Mouse (Mus musculus): ENCODE results near the gene Lca5l. TPM values are rescaled to one million over a fixed set of nuclear protein-coding genes. Genes with fewer than 3 reads are reported as not detected.

Lca5l gene
- polyA plus RNA-seq, 1 experiment from 2014 or later: 1.6 TPM

- Histone ChIP-seq H3K9me3 (no peaks in the 10 kb centered on the region), H3K9ac (replicated peaks) (no peak overlapping the region), H3K27ac (replicated peaks) (no peak overlapping the region), H3K27me3 (no peaks in the 10 kb centered on the region), H3K4me2 (replicated peaks) (no peak overlapping the region), H3K4me1 (peaks cover 27% of the 10 kb centered on the region), H3K4me3 (no peak overlapping the region), H3K36me3 (peaks cover 3% of the 10 kb centered on the region; the same call in 1 of the 2 replicates)
- WGBS: 94% methylated on average over 1 of the region's 1 CpGs
- no peak for ATAC-seq (replicated peaks)
Observed at GRCm38 (mm10) chr16:96160927-96161326, 31.1 kb downstream of the Lca5l start.

GRCm38 (mm10) chr16:96159794-96160346, 32.2 kb downstream of the Lca5l start:
- H3K9ac ChIP-seq (replicated peaks): peak overlapping the region; percentile 69; the same call in 1 of the 2 replicates
- ATAC-seq (replicated peaks): 0 out of 2 replicates have a peak, but pooled peaks have one; percentile 10
- peak overlapping the region; percentile 41 for H3K4me3 ChIP-seq
- H3K4me1 ChIP-seq: peaks cover 22% of the 10 kb centered on the region
- WGBS: 85% methylated on average over 20 of the region's 20 CpGs
- H3K27ac ChIP-seq (replicated peaks): no peak overlapping the region
- H3K9me3 ChIP-seq: no peaks in the 10 kb centered on the region
- H3K36me3 ChIP-seq: peaks cover 7% of the 10 kb centered on the region; the same call in 1 of the 2 replicates
- H3K27me3 ChIP-seq: no peaks in the 10 kb centered on the region
- H3K4me2 ChIP-seq (replicated peaks): peak overlapping the region; percentile 71

- Histone ChIP-seq H3K27me3 (no peaks in the 10 kb centered on the region), H3K36me3 (peaks cover 9% of the 10 kb centered on the region; the same call in 1 of the 2 replicates), H3K4me1 (peaks cover 22% of the 10 kb centered on the region), H3K9me3 (no peaks in the 10 kb centered on the region), H3K4me2 (replicated peaks) (peak overlapping the region; percentile 71), H3K9ac (replicated peaks) (peak overlapping the region; percentile 69), H3K27ac (replicated peaks) (peak overlapping the region; percentile 35), H3K4me3 (peak overlapping the region; percentile 41)
- peak; percentile 73 for ATAC-seq (replicated peaks)
- under 1% methylated on average over 67 of the region's 67 CpGs for WGBS
Observed at GRCm38 (mm10) chr16:96159091-96159731, 32.9 kb downstream of the Lca5l start.

GRCm38 (mm10) chr16:96158511-96159080, 33.5 kb downstream of the Lca5l start:
- 61% methylated on average over 12 of the region's 12 CpGs for WGBS
- no peak for ATAC-seq (replicated peaks)
- no peak overlapping the region; the same call in 1 of the 2 replicates for H3K27ac ChIP-seq (replicated peaks)

GRCm38 (mm10) chr16:96157171-96157570, 34.9 kb downstream of the Lca5l start:
- Histone ChIP-seq H3K4me1 (peaks cover 22% of the 10 kb centered on the region), H3K27ac (replicated peaks) (no peak overlapping the region; the same call in 1 of the 2 replicates), H3K9ac (replicated peaks) (no peak overlapping the region), H3K9me3 (no peaks in the 10 kb centered on the region), H3K4me2 (replicated peaks) (no peak overlapping the region), H3K4me3 (no peak overlapping the region), H3K36me3 (peaks cover 25% of the 10 kb centered on the region; the same call in 1 of the 2 replicates), H3K27me3 (no peaks in the 10 kb centered on the region)
- 86% methylated on average over 11 of the region's 11 CpGs for WGBS
- ATAC-seq (replicated peaks): no peak

More at GRCm38 (mm10) chr16:96158511-96159080, 33.5 kb downstream of the Lca5l start:
- H3K27me3 ChIP-seq: no peaks in the 10 kb centered on the region
- H3K4me2 ChIP-seq (replicated peaks): peak overlapping the region; percentile 71
- H3K9ac ChIP-seq (replicated peaks): peak overlapping the region; percentile 69
- H3K4me1 ChIP-seq: peaks cover 22% of the 10 kb centered on the region
- H3K36me3 ChIP-seq: peaks cover 13% of the 10 kb centered on the region; the same call in 1 of the 2 replicates
- H3K4me3 ChIP-seq: peak overlapping the region; percentile 41
- H3K9me3 ChIP-seq: no peaks in the 10 kb centered on the region

GRCm38 (mm10) chr16:96156019-96156418, 36.1 kb downstream of the Lca5l start:
- H3K27me3 ChIP-seq: no peaks in the 10 kb centered on the region
- no peak overlapping the region for H3K4me2 ChIP-seq (replicated peaks)
- no peak overlapping the region for H3K4me3 ChIP-seq
- no peak overlapping the region for H3K9ac ChIP-seq (replicated peaks)
- no peaks in the 10 kb centered on the region for H3K9me3 ChIP-seq
- ATAC-seq (replicated peaks): no peak
- H3K36me3 ChIP-seq: peaks cover 26% of the 10 kb centered on the region; the same call in 1 of the 2 replicates
- no peak overlapping the region for H3K27ac ChIP-seq (replicated peaks)
- peaks cover 26% of the 10 kb centered on the region for H3K4me1 ChIP-seq
- WGBS: 73% methylated on average over 8 of the region's 8 CpGs

GRCm38 (mm10) chr16:96154476-96154875, 37.6 kb downstream of the Lca5l start:
- no peaks in the 10 kb centered on the region for H3K27me3 ChIP-seq
- no peaks in the 10 kb centered on the region for H3K9me3 ChIP-seq
- ATAC-seq (replicated peaks): no peak
- H3K4me3 ChIP-seq: no peak overlapping the region
- H3K36me3 ChIP-seq: peaks cover 26% of the 10 kb centered on the region; the same call in 1 of the 2 replicates
- 97% methylated on average over 2 of the region's 2 CpGs for WGBS
- H3K4me2 ChIP-seq (replicated peaks): no peak overlapping the region
- no peak overlapping the region for H3K9ac ChIP-seq (replicated peaks)
- H3K4me1 ChIP-seq: peaks cover 23% of the 10 kb centered on the region
- H3K27ac ChIP-seq (replicated peaks): no peak overlapping the region

GRCm38 (mm10) chr16:96151551-96151950, 40.5 kb downstream of the Lca5l start:
- Histone ChIP-seq H3K36me3 (peaks cover 26% of the 10 kb centered on the region; the same call in 1 of the 2 replicates), H3K4me1 (peaks cover 25% of the 10 kb centered on the region), H3K27ac (replicated peaks) (no peak overlapping the region), H3K4me2 (replicated peaks) (no peak overlapping the region), H3K4me3 (no peak overlapping the region), H3K9me3 (no peaks in the 10 kb centered on the region), H3K27me3 (no peaks in the 10 kb centered on the region), H3K9ac (replicated peaks) (no peak overlapping the region)
- 0 out of 2 replicates have a peak, but pooled peaks have one; percentile 42 for ATAC-seq (replicated peaks)
- WGBS: 22% methylated on average over 9 of the region's 9 CpGs

GRCm38 (mm10) chr16:96150995-96151394, 41.1 kb downstream of the Lca5l start:
- no peak overlapping the region for H3K27ac ChIP-seq (replicated peaks)
- 74% methylated on average over 4 of the region's 4 CpGs for WGBS

GRCm38 (mm10) chr16:96149311-96149710, 42.8 kb downstream of the Lca5l start:
- Histone ChIP-seq H3K36me3 (peaks cover 19% of the 10 kb centered on the region; the same call in 1 of the 2 replicates), H3K4me3 (no peak overlapping the region), H3K4me2 (replicated peaks) (no peak overlapping the region), H3K27ac (replicated peaks) (no peak overlapping the region), H3K4me1 (peaks cover 34% of the 10 kb centered on the region), H3K9me3 (no peaks in the 10 kb centered on the region), H3K27me3 (no peaks in the 10 kb centered on the region), H3K9ac (replicated peaks) (no peak overlapping the region)
- WGBS: 77% methylated on average over 9 of the region's 9 CpGs
- ATAC-seq (replicated peaks): no peak

More at GRCm38 (mm10) chr16:96150995-96151394, 41.1 kb downstream of the Lca5l start:
- ATAC-seq (replicated peaks): no peak
- peaks cover 31% of the 10 kb centered on the region for H3K4me1 ChIP-seq
- no peak overlapping the region for H3K4me2 ChIP-seq (replicated peaks)
- no peaks in the 10 kb centered on the region for H3K9me3 ChIP-seq
- no peak overlapping the region for H3K9ac ChIP-seq (replicated peaks)
- no peak overlapping the region for H3K4me3 ChIP-seq
- H3K27me3 ChIP-seq: no peaks in the 10 kb centered on the region
- H3K36me3 ChIP-seq: peaks cover 24% of the 10 kb centered on the region; the same call in 1 of the 2 replicates

- H3K9me3 ChIP-seq: no peaks in the 10 kb centered on the region
- ATAC-seq (replicated peaks): no peak
- 82% methylated on average over 6 of the region's 6 CpGs for WGBS
- no peak overlapping the region for H3K4me2 ChIP-seq (replicated peaks)
- H3K36me3 ChIP-seq: peaks cover 14% of the 10 kb centered on the region; the same call in 1 of the 2 replicates
- H3K4me3 ChIP-seq: no peak overlapping the region
- peaks cover 34% of the 10 kb centered on the region for H3K4me1 ChIP-seq
- no peaks in the 10 kb centered on the region for H3K27me3 ChIP-seq
- no peak overlapping the region for H3K27ac ChIP-seq (replicated peaks)
- no peak overlapping the region for H3K9ac ChIP-seq (replicated peaks)
Observed at GRCm38 (mm10) chr16:96148834-96149233, 43.2 kb downstream of the Lca5l start.

- peak overlapping the region; percentile 80 for H3K27ac ChIP-seq (replicated peaks)
- peak overlapping the region; percentile 75 for H3K4me2 ChIP-seq (replicated peaks)
- peaks cover 30% of the 10 kb centered on the region for H3K4me1 ChIP-seq
- H3K4me3 ChIP-seq: peak overlapping the region; percentile 97
- H3K9ac ChIP-seq (replicated peaks): peak overlapping the region; percentile 81
- H3K36me3 ChIP-seq: no peaks in the 10 kb centered on the region
- under 1% methylated on average over 5 of the region's 5 CpGs for WGBS
- no peaks in the 10 kb centered on the region for H3K9me3 ChIP-seq
- ATAC-seq (replicated peaks): no peak; the same call in 1 of the 2 replicates
- H3K27me3 ChIP-seq: no peaks in the 10 kb centered on the region
Observed at GRCm38 (mm10) chr16:96145814-96146213, 46.3 kb downstream of the Lca5l start.

Measured in forebrain, embryonic 15.5 days (tissue).